Mouse (Mus musculus) liver, embryonic 11.5 days (tissue): ENCODE results near the gene Drd2. TPM values are rescaled to one million over a fixed set of nuclear protein-coding genes. Genes with fewer than 3 reads are reported as not detected.

Experiments
- ATAC-seq: fragments of 200-750 bp; cut with Nextera tagmentation; replicated peaks from 2 replicates; pipeline ENCODE4 v1.8.0; 2017; ENCODE audit warnings: moderate number of reproducible peaks, mild to moderate bottlenecking, moderate TSS enrichment, moderate library complexity; ENCODE audit not compliant: low FRiP score
- DNase-seq: peaks from one replicate; pipeline ENCODE4 v3.0.0-alpha.2; 2017; ENCODE audit warnings: low spot score
- H3K27ac ChIP-seq: fragments of 300-500 bp; sonication (generic); 2 replicates; pipeline ENCODE4 v1.5.1; 2014; ENCODE audit warnings: mild to moderate bottlenecking, low read depth, low read length, control low read depth
- H3K27me3 ChIP-seq: fragments of 300-500 bp; sonication (generic); replicated peaks from 2 replicates; pipeline ENCODE4 v1.6.1; 2014; ENCODE audit warnings: low read length, mixed read lengths; ENCODE audit not compliant: control insufficient read depth, insufficient read depth
- H3K36me3 ChIP-seq: fragments of 300-500 bp; sonication (generic); 2 replicates; pipeline ENCODE4 v1.6.1; 2014; ENCODE audit warnings: mild to moderate bottlenecking, low read length, moderate library complexity, mixed read lengths; ENCODE audit not compliant: control insufficient read depth, insufficient read depth
- H3K4me1 ChIP-seq: fragments of 300-500 bp; sonication (generic); replicated peaks from 2 replicates; pipeline ENCODE4 v1.6.1; 2014; ENCODE audit warnings: low read length, mixed read lengths; ENCODE audit not compliant: control insufficient read depth, insufficient read depth
- H3K4me2 ChIP-seq: fragments of 300-500 bp; sonication (generic); 2 replicates; pipeline ENCODE4 v1.6.1; 2014; ENCODE audit warnings: mild to moderate bottlenecking, control low read depth, moderate library complexity
- H3K4me3 ChIP-seq: fragments of 300-500 bp; sonication (generic); 2 replicates; pipeline ENCODE4 v1.5.1; 2014; ENCODE audit warnings: low read depth, low read length, control low read depth
- H3K9ac ChIP-seq: fragments of 300-500 bp; sonication (generic); 2 replicates; pipeline ENCODE4 v1.6.1; 2014; ENCODE audit warnings: low read depth, low read length, control low read depth
- H3K9me3 ChIP-seq: fragments of 300-500 bp; sonication (generic); 2 replicates; pipeline ENCODE4 v1.6.1; 2016; ENCODE audit warnings: low read length, inconsistent platforms, mixed read lengths; ENCODE audit not compliant: control insufficient read depth
- WGBS: fragments of 180-500 bp; shearing (Covaris S2); extraction: QIAGEN DNeasy Blood & Tissue Kit; methylation state at CpG from one replicate; pipeline ENCODE4 v1.1.7; 2014; 5-methylcytosine and 5-hydroxymethylcytosine counted together
- polyA plus RNA-seq: library from polyadenylated mRNA; unstranded; fragments of >200 nt; fragmentation: Nextera tagmentation; extraction: Ambion mirVana; gene quantifications from 2 replicates; pipeline ENCODE4 v1.2.1, GENCODE M21; 2014

The Drd2 gene
- not detected in 2 replicates for polyA plus RNA-seq

GRCm38 (mm10) chr9:49340136-49341043 is at the start of gene Drd2:
Gene Drd2, plus strand, starts transcription at chr9:49340627.
- WGBS = 4% methylated on average over 74 of the region's 84 CpGs
- ATAC-seq = peak; percentile 75
- Histone ChIP-seq H3K36me3 (no peaks in the 10 kb centered on the region), H3K4me2 (peak within 1 kb of the TSS; percentile 53), H3K4me3 (peak within 1 kb of the TSS; percentile 18), H3K4me1 (no peaks in the 10 kb centered on the region; the same call in 1 of the 2 replicates), H3K9ac (no peak within 1 kb of the TSS), H3K27me3 (peaks cover 30% of the 10 kb centered on the region), H3K9me3 (no peaks in the 10 kb centered on the region), H3K27ac (no peak within 1 kb of the TSS)
- DNase-seq = peak; percentile 48

DNA sequence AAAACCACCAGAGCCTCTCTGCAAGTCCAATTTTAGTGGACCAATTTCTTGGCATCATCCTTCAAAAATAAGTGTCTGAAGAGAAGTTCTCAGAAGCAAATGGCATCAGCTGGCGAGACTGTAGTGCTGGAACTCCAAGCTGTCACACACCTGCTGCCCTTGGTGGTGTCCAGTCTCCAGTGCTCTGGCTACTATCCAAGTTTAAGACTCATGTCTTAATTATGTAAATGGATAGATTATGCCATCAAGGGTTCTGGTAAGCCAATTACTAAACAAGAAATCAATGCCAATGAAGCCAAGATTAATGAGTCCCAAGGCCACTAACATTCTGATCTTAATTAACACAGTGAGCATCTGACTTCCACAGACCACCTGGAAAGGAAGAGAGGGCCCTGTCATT is 45.3 kb upstream of the Drd2 start:
- H3K9ac ChIP-seq = no peak overlapping the region
- H3K4me2 ChIP-seq = no peak overlapping the region
- no peaks in the 10 kb centered on the region for H3K9me3 ChIP-seq
- ATAC-seq (no peak), DNase-seq (no peak)
- no peaks in the 10 kb centered on the region for H3K27me3 ChIP-seq
- no peaks in the 10 kb centered on the region for H3K36me3 ChIP-seq
- WGBS = 73% methylated on average over 1 of the region's 1 CpGs
- no peaks in the 10 kb centered on the region for H3K4me1 ChIP-seq
- H3K27ac ChIP-seq = no peak overlapping the region
- H3K4me3 ChIP-seq = no peak overlapping the region

- no peak overlapping the region for H3K27ac ChIP-seq
- no peak overlapping the region for H3K9ac ChIP-seq
- DNase-seq = no peak
- no peaks in the 10 kb centered on the region for H3K4me1 ChIP-seq
- no peaks in the 10 kb centered on the region for H3K9me3 ChIP-seq
- WGBS = 62% methylated on average over 3 of the region's 3 CpGs
- no peak overlapping the region for H3K4me3 ChIP-seq
- no peak for ATAC-seq
- no peaks in the 10 kb centered on the region for H3K27me3 ChIP-seq
- no peaks in the 10 kb centered on the region for H3K36me3 ChIP-seq
- H3K4me2 ChIP-seq = no peak overlapping the region
Observed at GRCm38 (mm10) chr9:49307576-49307975, 32.9 kb upstream of the Drd2 start.

DNA sequence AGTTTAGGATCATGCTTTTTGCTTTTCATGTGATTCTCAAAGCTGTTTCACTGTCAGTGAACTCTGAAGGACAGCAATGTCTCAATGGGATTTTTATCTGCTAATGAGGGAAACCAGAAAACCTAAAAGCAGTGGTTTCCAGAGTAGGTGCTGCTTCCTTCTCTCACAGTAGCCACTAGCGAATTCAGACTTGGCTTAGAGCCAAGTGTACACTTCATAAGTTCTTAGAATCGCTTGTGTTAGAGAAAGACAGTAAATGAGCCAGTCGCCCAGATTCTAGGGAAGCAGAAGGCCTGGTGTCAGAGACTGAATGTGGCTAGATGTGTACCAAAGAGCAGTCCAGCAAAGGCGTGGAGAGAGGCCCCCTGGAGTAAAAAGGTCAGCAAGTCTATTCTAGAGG is 29.6 kb upstream of the Drd2 start:
- ATAC-seq (no peak), DNase-seq (no peak)
- Histone ChIP-seq H3K9me3 (no peaks in the 10 kb centered on the region), H3K27me3 (no peaks in the 10 kb centered on the region), H3K4me2 (no peak overlapping the region), H3K36me3 (no peaks in the 10 kb centered on the region), H3K27ac (no peak overlapping the region), H3K9ac (no peak overlapping the region), H3K4me1 (no peaks in the 10 kb centered on the region), H3K4me3 (no peak overlapping the region)
- WGBS = 70% methylated on average over 4 of the region's 4 CpGs

GRCm38 (mm10) chr9:49318638-49319037 is 21.8 kb upstream of the Drd2 start:
- no peak for ATAC-seq
- no peaks in the 10 kb centered on the region for H3K36me3 ChIP-seq
- no peaks in the 10 kb centered on the region for H3K4me1 ChIP-seq
- no peaks in the 10 kb centered on the region for H3K9me3 ChIP-seq
- no peaks in the 10 kb centered on the region for H3K27me3 ChIP-seq
- no peak overlapping the region for H3K27ac ChIP-seq
- H3K9ac ChIP-seq = no peak overlapping the region
- H3K4me3 ChIP-seq = no peak overlapping the region
- H3K4me2 ChIP-seq = no peak overlapping the region
- no peak for DNase-seq

DNA sequence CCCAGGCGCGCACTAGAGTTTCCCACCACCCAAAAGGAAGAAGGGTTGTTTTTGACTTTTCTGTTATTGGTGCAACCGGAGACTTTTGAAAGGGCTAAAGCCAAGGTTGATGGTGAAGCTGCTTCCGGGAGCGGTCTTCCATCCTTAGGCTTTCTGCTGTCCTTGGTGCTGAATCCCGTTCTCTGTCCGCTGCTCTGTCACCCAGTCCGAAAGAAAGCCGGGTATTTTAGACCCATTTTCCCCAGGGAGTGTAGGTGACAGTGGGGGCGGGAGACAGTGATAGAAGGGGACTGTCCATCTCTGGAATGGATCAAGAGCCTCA is 578 bp downstream of the Drd2 start:
- WGBS = 5% methylated on average over 10 of the region's 10 CpGs
- peak overlapping the region; percentile 53 for H3K4me2 ChIP-seq

GRCm38 (mm10) chr9:49365763-49366162 is 25.3 kb downstream of the Drd2 start:
- 19% methylated on average over 5 of the region's 5 CpGs for WGBS
- Histone ChIP-seq H3K4me1 (no peaks in the 10 kb centered on the region), H3K4me2 (no peak overlapping the region), H3K9ac (no peak overlapping the region), H3K36me3 (no peaks in the 10 kb centered on the region), H3K9me3 (no peaks in the 10 kb centered on the region), H3K27me3 (no peaks in the 10 kb centered on the region), H3K4me3 (no peak overlapping the region), H3K27ac (no peak overlapping the region)
- no peak; the same call in 1 of the 2 replicates for ATAC-seq
- DNase-seq = no peak

More for the DNA sequence above, 578 bp downstream of the Drd2 start:
- Histone ChIP-seq H3K36me3 (no peaks in the 10 kb centered on the region), H3K4me3 (peak overlapping the region; percentile 18; the same call in 1 of the 2 replicates), H3K27me3 (peaks cover 30% of the 10 kb centered on the region), H3K27ac (no peak overlapping the region), H3K4me1 (no peaks in the 10 kb centered on the region; the same call in 1 of the 2 replicates), H3K9ac (no peak overlapping the region), H3K9me3 (no peaks in the 10 kb centered on the region)
- DNase-seq = peak; percentile 58
- no peak for ATAC-seq

DNA sequence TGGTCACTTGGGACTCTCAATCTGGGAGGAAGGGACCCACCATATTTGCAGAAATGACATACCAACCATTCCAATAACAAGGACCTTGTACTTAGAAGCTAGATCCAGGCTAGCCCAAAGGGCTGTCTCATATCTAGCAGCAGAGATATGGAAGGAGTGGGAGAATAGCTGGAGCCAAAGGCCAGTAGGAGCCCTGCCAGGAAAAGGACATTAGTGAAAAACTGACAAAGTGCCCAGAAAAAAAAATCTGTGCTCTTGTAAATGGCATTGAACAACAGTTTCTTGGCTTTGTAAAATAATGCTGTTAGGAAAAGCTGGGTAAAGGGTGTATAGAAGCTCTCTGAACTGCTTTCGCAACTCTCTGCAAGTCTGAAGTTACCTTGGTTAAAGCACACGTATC is 33.5 kb downstream of the Drd2 start:
- Histone ChIP-seq H3K4me3 (no peak overlapping the region), H3K9me3 (no peaks in the 10 kb centered on the region), H3K4me2 (no peak overlapping the region), H3K27me3 (no peaks in the 10 kb centered on the region), H3K36me3 (no peaks in the 10 kb centered on the region), H3K4me1 (no peaks in the 10 kb centered on the region), H3K9ac (no peak overlapping the region), H3K27ac (no peak overlapping the region)
- ATAC-seq (no peak), DNase-seq (no peak)
- 80% methylated on average over 2 of the region's 2 CpGs for WGBS

GRCm38 (mm10) chr9:49379962-49380361 is 39.5 kb downstream of the Drd2 start:
- Histone ChIP-seq H3K27ac (no peak overlapping the region), H3K36me3 (no peaks in the 10 kb centered on the region), H3K4me2 (no peak overlapping the region), H3K4me3 (no peak overlapping the region), H3K27me3 (no peaks in the 10 kb centered on the region), H3K9me3 (no peaks in the 10 kb centered on the region), H3K4me1 (no peaks in the 10 kb centered on the region), H3K9ac (no peak overlapping the region)
- ATAC-seq (no peak), DNase-seq (no peak)
- WGBS = 82% methylated on average over 4 of the region's 4 CpGs
